Mouse (Mus musculus) olfactory bulb, adult 2 months (tissue): Measurements from ENCODE around the gene Wfs1.

ENCODE experiments used
- CTCF ChIP-seq: fragments of 200-500 bp; IDR thresholded peaks from 2 replicates; pipeline ENCODE4 v1.5.1; 2012; ENCODE audit warnings: low read depth, mild to moderate bottlenecking, low read length, moderate library complexity; ENCODE audit not compliant: insufficient read depth
- POLR2A ChIP-seq: fragments of 200-500 bp; IDR thresholded peaks from 2 replicates; pipeline ENCODE4 v1.6.1; 2012; ENCODE audit warnings: mild to moderate bottlenecking, low read depth, low read length, moderate library complexity; ENCODE audit not compliant: insufficient read depth

DNA sequence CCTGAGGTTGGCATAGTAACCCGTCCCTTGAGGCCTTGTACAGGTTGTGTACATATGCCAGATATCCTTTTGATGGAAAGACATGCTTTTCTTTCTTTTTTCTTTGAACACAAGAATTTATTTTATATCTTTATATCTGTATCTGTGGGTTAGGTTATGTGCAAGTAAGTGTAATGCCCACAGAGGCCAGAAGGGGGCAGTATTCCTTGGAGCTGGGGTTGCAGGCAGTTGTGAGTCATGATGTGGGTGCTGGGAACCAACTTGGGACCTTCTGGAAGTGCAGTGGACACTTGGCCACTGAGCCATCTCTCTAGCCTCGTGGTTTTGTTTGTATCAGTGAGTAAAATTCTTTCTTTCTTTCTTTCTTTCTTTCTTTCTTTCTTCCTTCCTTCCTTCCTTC is 46.6 kb downstream of the Wfs1 start:
- TF ChIP-seq POLR2A (no peak), CTCF (no peak)
